Mouse (Mus musculus) CH12.LX (cell line): ENCODE measurements around the gene Kcnk3. TPM values are rescaled to one million over a fixed set of nuclear protein-coding genes. Genes with fewer than 3 reads are reported as not detected.
A peak's percentile ranks its signal among the peaks of the same experiment; 100 is the strongest.

Source experiments
- DNase-seq: peaks from one replicate; pipeline ENCODE4 v3.0.0-alpha.2; 2013; ENCODE audit errors: extremely low read depth
- H3K27ac ChIP-seq: 2 replicates; pipeline ENCODE4 v1.5.1; 2012; ENCODE audit warnings: low read depth, mild to moderate bottlenecking, control low read depth, moderate library complexity; ENCODE audit not compliant: insufficient read depth
- H3K27me3 ChIP-seq: replicated peaks from 2 replicates; pipeline ENCODE3; 2012; ENCODE audit warnings: inconsistent platforms
- H3K36me3 ChIP-seq, 2 experiments: replicated peaks in 1 of 2; 2 replicates each; pipeline versions ENCODE3 to v1.6.1; 2012; ENCODE audit warnings: inconsistent platforms in 1 of 2, low read length in 1 of 2, mild to moderate bottlenecking in 1 of 2, mixed read lengths in 1 of 2, moderate library complexity in 1 of 2; ENCODE audit not compliant: control insufficient read depth in 1 of 2, insufficient read depth in 1 of 2
- H3K4me1 ChIP-seq, 2 experiments: 2 replicates each; pipeline ENCODE4 v1.6.1; 2012; ENCODE audit warnings: inconsistent platforms in 1 of 2, moderate library complexity in 1 of 2; ENCODE audit not compliant: insufficient read depth in 2 of 2, control insufficient read depth in 1 of 2
- H3K4me2 ChIP-seq: 2 replicates; pipeline ENCODE4 v1.6.1; 2012; ENCODE audit warnings: low read depth, mild to moderate bottlenecking, control low read depth; ENCODE audit not compliant: poor library complexity, insufficient read depth, severe bottlenecking
- H3K4me3 ChIP-seq, 3 experiments: fragments of 150-350 bp in 1 of 3; sonication (generic) in 1 of 3; replicated peaks in 1 of 3; 2 replicates each; pipeline versions ENCODE3 to v1.5.1; 2011 to 2012; ENCODE audit warnings: low read depth in 2 of 3, low read length in 2 of 3, mild to moderate bottlenecking in 2 of 3, moderate library complexity in 2 of 3, control low read depth in 1 of 3, improper control_type of control experiment in 1 of 3, inconsistent platforms in 1 of 3, mixed read lengths in 1 of 3; ENCODE audit not compliant: poor library complexity in 1 of 3
- H3K79me2 ChIP-seq: replicated peaks from 2 replicates; pipeline ENCODE4 v1.6.1; 2012; ENCODE audit warnings: mild to moderate bottlenecking, moderate library complexity; ENCODE audit not compliant: control insufficient read depth, poor library complexity, insufficient read depth, severe bottlenecking; ENCODE audit errors: extremely low read depth
- H3K9ac ChIP-seq: 2 replicates; pipeline ENCODE4 v1.6.1; 2012; ENCODE audit warnings: low read depth, mild to moderate bottlenecking, control low read depth, moderate library complexity; ENCODE audit not compliant: insufficient read depth
- H3K9me3 ChIP-seq: replicated peaks from 2 replicates; pipeline ENCODE3; 2012; ENCODE audit warnings: low read length, inconsistent platforms, mixed read lengths
- BHLHE40 ChIP-seq: IDR thresholded peaks from 2 replicates; pipeline ENCODE4 v1.6.1; 2011; ENCODE audit warnings: mild to moderate bottlenecking, low read depth, low read length, improper control_type of control experiment
- CHD1 ChIP-seq: IDR thresholded peaks from 2 replicates; pipeline ENCODE4 v1.6.1; 2012; ENCODE audit warnings: low read depth, low read length, improper control_type of control experiment, inconsistent platforms
- CTCF ChIP-seq, 2 experiments: IDR thresholded peaks in 1 of 2; conservative IDR thresholded peaks in 1 of 2; 2 replicates each; pipeline ENCODE4 v1.5.1; 2011 to 2012; ENCODE audit warnings: low read depth in 2 of 2, low read length in 2 of 2, improper control_type of control experiment in 1 of 2, inconsistent platforms in 1 of 2, mild to moderate bottlenecking in 1 of 2, moderate library complexity in 1 of 2
- GABPA ChIP-seq: IDR thresholded peaks from 2 replicates; pipeline ENCODE4 v1.6.1; 2012; ENCODE audit warnings: low read depth, low read length, improper control_type of control experiment, inconsistent platforms; ENCODE audit not compliant: insufficient replicate concordance
- IRF4 ChIP-seq: IDR thresholded peaks from 2 replicates; pipeline ENCODE4 v1.6.1; 2014; ENCODE audit warnings: low read depth, mild to moderate bottlenecking, inconsistent platforms, low read length, improper control_type of control experiment
- JUND ChIP-seq: conservative IDR thresholded peaks from 2 replicates; pipeline ENCODE4 v1.6.1; 2011; ENCODE audit warnings: low read depth, low read length, improper control_type of control experiment
- KAT2A ChIP-seq: IDR thresholded peaks from 2 replicates; pipeline ENCODE4 v1.6.1; 2012; ENCODE audit warnings: low read length, improper control_type of control experiment, inconsistent platforms; ENCODE audit not compliant: insufficient replicate concordance
- MAFK ChIP-seq: IDR thresholded peaks from 2 replicates; pipeline ENCODE4 v1.6.1; 2011; ENCODE audit warnings: low read length, improper control_type of control experiment; ENCODE audit not compliant: insufficient replicate concordance
- MYC ChIP-seq: IDR thresholded peaks from 2 replicates; pipeline ENCODE4 v1.6.1; 2011; ENCODE audit warnings: low read depth, mild to moderate bottlenecking, improper control_type of control experiment, low read length
- NELFE ChIP-seq: IDR thresholded peaks from 2 replicates; pipeline ENCODE4 v1.6.1; 2011; ENCODE audit warnings: low read depth, low read length, improper control_type of control experiment
- NRF1 ChIP-seq: IDR thresholded peaks from 2 replicates; pipeline ENCODE4 v1.6.1; 2014; ENCODE audit warnings: low read depth, mild to moderate bottlenecking, inconsistent platforms, low read length, improper control_type of control experiment, moderate library complexity
- PAX5 ChIP-seq: IDR thresholded peaks from 2 replicates; pipeline ENCODE4 v1.6.1; 2012; ENCODE audit warnings: low read length, inconsistent platforms, mixed read lengths
- POLR2A ChIP-seq: IDR thresholded peaks from 2 replicates; pipeline ENCODE4 v1.6.1; 2011; ENCODE audit warnings: low read depth, mild to moderate bottlenecking, improper control_type of control experiment, low read length
- POLR2AphosphoS2 ChIP-seq: IDR thresholded peaks from 2 replicates; pipeline ENCODE4 v1.6.1; 2011; ENCODE audit warnings: low read depth, low read length, improper control_type of control experiment
- RAD21 ChIP-seq: IDR thresholded peaks from 2 replicates; pipeline ENCODE4 v1.6.1; 2011; ENCODE audit warnings: low read depth, mild to moderate bottlenecking, low read length, improper control_type of control experiment, moderate library complexity
- RCOR1 ChIP-seq: conservative IDR thresholded peaks from 2 replicates; pipeline ENCODE4 v1.6.1; 2012; ENCODE audit warnings: low read depth, mild to moderate bottlenecking, inconsistent platforms, low read length, improper control_type of control experiment
- SIN3A ChIP-seq: IDR thresholded peaks from 2 replicates; pipeline ENCODE4 v1.6.1; 2012; ENCODE audit warnings: low read length, improper control_type of control experiment, inconsistent platforms
- SMC3 ChIP-seq: IDR thresholded peaks from 2 replicates; pipeline ENCODE4 v1.6.1; 2011; ENCODE audit warnings: low read depth, low read length, improper control_type of control experiment
- TBP ChIP-seq: conservative IDR thresholded peaks from 2 replicates; pipeline ENCODE4 v1.6.1; 2011; ENCODE audit warnings: low read depth, low read length, improper control_type of control experiment
- TCF12 ChIP-seq: IDR thresholded peaks from 2 replicates; pipeline ENCODE4 v1.6.1; 2014; ENCODE audit warnings: low read depth, mild to moderate bottlenecking, inconsistent platforms, low read length, improper control_type of control experiment
- UBTF ChIP-seq: IDR thresholded peaks from 2 replicates; pipeline ENCODE4 v1.6.1; 2012; ENCODE audit warnings: low read depth, mild to moderate bottlenecking, inconsistent platforms, low read length, improper control_type of control experiment, moderate library complexity
- USF2 ChIP-seq: conservative IDR thresholded peaks from 2 replicates; pipeline ENCODE4 v1.6.1; 2011; ENCODE audit warnings: low read depth, low read length, improper control_type of control experiment
- ZC3H11A ChIP-seq: IDR thresholded peaks from 2 replicates; pipeline ENCODE4 v1.6.1; 2012; ENCODE audit warnings: low read depth, mild to moderate bottlenecking, inconsistent platforms, low read length, improper control_type of control experiment
- ZMIZ1 ChIP-seq: IDR thresholded peaks from 2 replicates; pipeline ENCODE4 v1.6.1; 2012; ENCODE audit warnings: low read depth, mild to moderate bottlenecking, inconsistent platforms, low read length, improper control_type of control experiment
- dilution Hi-C: fragments of 300-500 bp; cut with MboI; formaldehyde crosslinking; loops from 2 replicates; pipeline ENCODE4 v1.14.3; 2020; ENCODE audit warnings: low sequenced_read_pairs; ENCODE audit not compliant: extremely low pct_unique_long_range_greater_than_20kb, extremely low pct_ligation_motif_present
- in situ Hi-C: fragments of 300-500 bp; cut with MboI; formaldehyde crosslinking; loops from 3 replicates; pipeline ENCODE4 v1.14.3; 2019; ENCODE audit warnings: low sequenced_read_pairs, low pct_ligation_motif_present, low pct_unique_long_range_greater_than_20kb, mixed read lengths
- polyA plus RNA-seq: library from polyadenylated mRNA; unstranded; fragments of >175 nt; gene quantifications from 2 replicates; pipeline ENCODE4 v1.2.1, GENCODE M21; 2012; ENCODE audit warnings: low read depth; ENCODE audit not compliant: insufficient read length
- total RNA-seq, 2 experiments: library from RNA; depleted of rRNA; stranded (reverse); fragments of 300-350 nt in 1 of 2; fragments of >200 nt in 1 of 2; gene quantifications; 2 replicates each; pipeline ENCODE4 v1.2.3; 2012 to 2014

The Kcnk3 gene
- total and polyA plus RNA-seq, 3 experiments = not detected

DNA sequence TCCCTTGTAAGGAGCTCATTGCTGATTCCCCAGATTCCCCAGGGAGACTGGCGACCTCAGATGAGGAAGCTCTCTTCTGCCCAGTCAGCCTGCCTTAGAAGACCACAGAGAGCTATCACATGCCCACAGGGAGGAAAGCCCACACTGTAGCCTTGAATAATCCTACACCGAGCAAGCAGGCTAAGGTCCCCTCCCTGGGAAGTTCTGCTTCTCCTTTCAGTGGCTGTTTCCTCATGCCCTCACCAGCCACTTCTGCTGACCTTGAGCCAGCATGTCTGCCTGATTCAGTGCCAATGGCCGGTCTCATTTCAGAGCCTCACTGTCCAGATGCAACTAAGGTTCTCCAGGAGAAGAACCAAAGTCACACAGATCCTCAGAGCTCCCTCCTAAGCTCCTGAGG is 62.8 kb downstream of the Kcnk3 start:
- H3K27ac ChIP-seq = no peak overlapping the region
- peaks cover 12 to 62% of the 10 kb centered on the region in 2 experiments for H3K4me1 ChIP-seq
- H3K36me3 ChIP-seq = peaks cover 5 to 46% of the 10 kb centered on the region in 2 experiments
- no peaks in the 10 kb centered on the region for H3K79me2 ChIP-seq
- H3K27me3 ChIP-seq = peaks cover 5% of the 10 kb centered on the region
- peak; percentile 48 for DNase-seq
- TF ChIP-seq RCOR1 (no peak), USF2 (no peak), UBTF (no peak)
- TF ChIP-seq, all 38 proteins: peak for 0
- Histone ChIP-seq H3K9me3 (no peaks in the 10 kb centered on the region), H3K4me3 (no peak overlapping the region), H3K4me2 (no peak overlapping the region), H3K9ac (no peak overlapping the region)
- in situ Hi-C loops = no loop called here
- dilution Hi-C loops = no loop called here

GRCm38 (mm10) chr5:30651554-30651953 is 63.6 kb downstream of the Kcnk3 start:
- no peak overlapping the region for H3K9ac ChIP-seq
- H3K4me1 ChIP-seq = peaks cover 12 to 62% of the 10 kb centered on the region in 2 experiments
- no peaks in the 10 kb centered on the region for H3K79me2 ChIP-seq
- H3K4me3 ChIP-seq = no peak overlapping the region
- in situ Hi-C loops (no loop called here), dilution Hi-C loops (no loop called here)
- no peaks in the 10 kb centered on the region for H3K9me3 ChIP-seq
- H3K27ac ChIP-seq = no peak overlapping the region
- H3K27me3 ChIP-seq = no peaks in the 10 kb centered on the region
- peaks cover 13 to 54% of the 10 kb centered on the region in 2 experiments for H3K36me3 ChIP-seq
- TF ChIP-seq IRF4 (no peak), NELFE (no peak), RCOR1 (no peak), NRF1 (no peak), PAX5 (no peak), SIN3A (no peak), JUND (no peak), ZMIZ1 (no peak), CTCF (conservative IDR thresholded peaks at IDR 0.05 in 1 of 2, IDR thresholded peaks at IDR 0.05 in 1 of 2; ENCODE audit: low read depth in 2 of 2, low read length in 2 of 2) (no peak), USF2 (no peak), GABPA (no peak), BHLHE40 (no peak), CHD1 (no peak)
- H3K4me2 ChIP-seq = no peak overlapping the region
- no peak for DNase-seq

- Histone ChIP-seq H3K79me2 (no peaks in the 10 kb centered on the region), H3K4me1 (peaks cover 12 to 66% of the 10 kb centered on the region in 2 experiments), H3K36me3 (peaks cover 25 to 70% of the 10 kb centered on the region in 2 experiments), H3K27me3 (no peaks in the 10 kb centered on the region), H3K9ac (no peak overlapping the region), H3K4me3 (no peak overlapping the region), H3K27ac (no peak overlapping the region), H3K9me3 (no peaks in the 10 kb centered on the region), H3K4me2 (no peak overlapping the region)
- DNase-seq = no peak
- dilution Hi-C loops = no loop called here
- TF ChIP-seq RAD21 (no peak), BHLHE40 (no peak), MYC (no peak), POLR2A (no peak), TBP (no peak), SMC3 (no peak), ZC3H11A (no peak), MAFK (no peak), TCF12 (no peak), CHD1 (no peak), PAX5 (no peak), CTCF (conservative IDR thresholded peaks at IDR 0.05 in 1 of 2, IDR thresholded peaks at IDR 0.05 in 1 of 2; ENCODE audit: low read depth in 2 of 2, low read length in 2 of 2) (no peak), KAT2A (no peak), POLR2AphosphoS2 (no peak), JUND (no peak)
- in situ Hi-C loops = no loop called here
Observed at GRCm38 (mm10) chr5:30653246-30653645, 65.3 kb downstream of the Kcnk3 start.
